Mouse (Mus musculus) T-helper 1 cell (primary cell): ENCODE results near the gene Tbk1.

Source experiments
- in situ Hi-C: fragments of 300-600 bp; cut with MboI, MseI; formaldehyde crosslinking; loops from one replicate; pipeline ENCODE4 v1.15.1; 2025; ENCODE audit warnings: high pct_unique_total_duplicates

The Tbk1 gene

GRCm38 (mm10) chr10:121543577-121543976 lies 43.0 kb downstream of the Tbk1 start:
- in situ Hi-C loops, result no loop called here

DNA sequence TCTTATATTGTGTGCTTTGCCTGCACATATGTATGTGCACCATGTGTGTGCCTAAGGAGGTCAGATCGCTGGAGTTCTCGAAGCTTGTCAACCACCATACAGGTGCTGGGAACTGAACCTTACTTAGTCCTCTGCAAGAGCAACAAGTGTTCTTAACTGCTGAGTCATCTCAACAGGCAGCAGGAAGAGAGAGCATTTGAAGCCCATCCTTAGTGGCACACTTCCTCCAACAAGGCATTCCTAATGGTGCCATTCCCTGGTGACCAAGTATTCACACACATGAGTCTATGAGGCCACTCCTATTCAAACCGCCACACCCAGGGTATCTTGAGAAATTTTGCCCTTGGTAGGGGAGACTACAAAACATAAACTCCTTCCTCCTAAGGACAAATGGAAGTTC lies 44.4 kb downstream of the Tbk1 start:
- in situ Hi-C loops, result no loop called here

DNA sequence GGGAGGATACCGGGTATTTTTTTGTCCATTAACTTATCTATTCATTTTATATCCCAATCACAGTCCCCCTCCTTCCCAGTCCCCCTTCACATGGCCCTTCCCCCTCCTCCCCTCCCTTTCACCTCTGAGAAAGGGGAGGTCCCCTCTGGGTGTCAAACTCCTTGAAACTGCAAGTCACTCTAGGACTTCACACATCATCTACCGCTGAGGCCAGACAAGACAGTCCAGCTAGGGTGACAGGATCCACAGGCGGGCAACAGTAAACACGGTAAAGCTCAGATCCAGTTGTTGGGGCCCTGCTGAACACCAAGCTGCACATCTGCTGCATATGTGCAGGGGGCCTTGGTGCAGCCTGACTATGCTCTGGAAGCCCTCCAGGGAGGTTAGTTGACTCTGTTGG lies 51.6 kb downstream of the Tbk1 start:
- in situ Hi-C loops, result no loop called here

DNA sequence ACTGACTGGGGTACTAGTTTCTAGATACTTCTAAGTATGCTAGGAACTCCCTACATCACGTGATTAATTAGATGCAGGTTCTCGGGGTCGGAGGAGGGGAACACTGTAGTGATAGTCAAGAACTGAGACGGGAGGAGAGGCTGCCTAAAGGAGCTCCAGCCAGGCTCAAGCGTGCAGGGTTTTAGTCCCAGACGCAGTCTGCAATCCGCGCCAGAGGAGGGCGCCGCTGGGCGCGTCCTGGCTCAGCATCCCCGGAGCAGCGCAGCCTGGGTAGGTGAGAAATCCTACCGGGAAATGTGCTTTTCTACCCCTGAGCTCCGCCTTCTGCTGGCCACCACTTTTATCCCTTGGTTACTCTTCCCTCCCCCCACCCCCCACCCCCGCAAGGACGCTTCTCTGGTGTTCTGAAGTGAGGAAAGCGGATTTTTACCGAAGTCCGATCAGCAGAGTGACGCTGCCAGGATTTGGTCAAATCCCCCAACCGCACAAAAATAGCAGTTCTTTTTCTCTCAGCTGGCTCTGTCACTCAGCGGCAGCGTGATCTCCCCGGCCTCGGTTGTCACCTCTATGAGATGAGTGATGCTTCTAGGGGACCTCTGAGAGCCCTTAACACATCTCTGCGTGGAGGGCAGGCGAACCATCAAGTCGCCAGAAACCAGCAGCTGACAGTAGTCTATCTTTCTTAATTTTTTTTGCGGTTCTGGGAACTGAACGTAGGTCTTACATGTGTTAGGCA lies 53.3 kb downstream of the Tbk1 start:
- in situ Hi-C loops, result no loop called here

GRCm38 (mm10) chr10:121531541-121531940 lies 55.0 kb downstream of the Tbk1 start:
- in situ Hi-C loops, result no loop called here

GRCm38 (mm10) chr10:121530365-121531003 lies 56.1 kb downstream of the Tbk1 start:
- in situ Hi-C loops, result no loop called here

DNA sequence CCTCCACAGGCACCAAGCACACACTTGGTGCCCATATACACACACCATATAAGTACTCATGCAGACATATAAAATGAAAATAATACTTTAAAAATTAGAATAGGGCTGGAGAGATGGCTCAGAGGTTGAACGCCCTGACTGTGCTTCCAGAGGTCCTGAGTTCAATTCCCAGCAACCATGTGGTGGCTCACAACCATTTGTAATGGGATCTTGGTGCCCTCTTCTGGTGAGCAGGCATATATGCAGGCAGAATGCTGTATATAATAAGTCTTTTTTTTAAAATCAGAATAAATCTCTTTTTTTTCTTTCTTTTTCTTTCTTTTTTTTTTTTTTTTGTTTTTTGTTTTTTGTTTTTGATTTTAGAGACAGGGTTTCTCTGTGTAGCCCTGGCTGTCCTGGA lies 57.3 kb downstream of the Tbk1 start:
- in situ Hi-C loops, result no loop called here

GRCm38 (mm10) chr10:121528470-121528869 lies 58.1 kb downstream of the Tbk1 start:
- in situ Hi-C loops, result no loop called here

- in situ Hi-C loops, result no loop called here
Observed at GRCm38 (mm10) chr10:121527114-121527513, 59.5 kb downstream of the Tbk1 start.

DNA sequence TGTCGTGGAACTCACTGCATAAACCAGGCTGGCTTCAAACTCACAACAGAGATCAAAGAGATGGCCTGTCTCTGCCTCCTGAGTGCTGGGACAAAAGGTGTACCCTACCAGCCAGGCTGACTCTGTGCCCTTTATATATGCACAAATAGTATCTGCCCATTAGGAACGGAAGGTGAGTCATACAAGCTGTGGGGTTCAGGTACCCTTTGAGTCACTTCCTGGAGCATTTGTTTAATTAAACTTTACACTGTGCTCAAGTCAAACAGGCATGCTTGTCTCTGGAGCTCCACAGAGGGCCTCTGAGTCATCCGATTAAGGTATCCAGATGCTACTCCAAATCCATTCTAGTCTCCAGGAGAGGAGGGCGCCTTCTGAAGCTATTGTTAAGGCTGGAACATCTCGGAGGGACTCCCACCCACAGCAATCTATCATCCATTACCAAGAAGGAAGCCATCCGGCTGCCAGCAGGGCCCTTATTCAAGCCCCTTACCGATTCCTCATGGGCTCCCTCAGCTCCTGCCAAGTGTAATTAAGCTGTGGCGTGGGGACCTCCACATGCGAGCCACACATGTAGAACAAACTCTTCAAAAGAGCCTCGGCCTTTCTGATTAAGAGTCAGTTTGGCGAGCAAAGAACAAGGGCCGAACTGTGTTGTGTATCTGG lies 65.5 kb downstream of the Tbk1 start:
- in situ Hi-C loops, result no loop called here

DNA sequence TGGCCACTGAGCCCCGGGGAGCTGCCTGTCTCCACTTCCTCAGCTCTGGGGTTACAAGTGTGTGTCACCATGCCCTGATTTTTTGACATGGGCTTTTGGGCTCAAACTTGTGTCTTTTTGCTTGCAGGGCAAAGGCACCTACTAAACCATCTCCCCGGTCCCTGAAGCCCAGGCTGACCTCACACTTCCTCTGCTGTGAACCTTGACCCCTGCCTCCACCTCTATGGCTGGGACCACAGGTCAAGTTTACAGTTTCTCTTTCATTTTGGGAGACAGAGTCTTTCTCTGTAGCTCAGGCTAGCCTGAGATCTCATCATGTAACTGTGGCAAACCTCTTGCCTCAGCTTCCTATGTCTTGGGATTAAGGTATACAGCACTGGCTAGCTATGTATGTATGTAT lies 66.9 kb downstream of the Tbk1 start:
- in situ Hi-C loops, result no loop called here

DNA sequence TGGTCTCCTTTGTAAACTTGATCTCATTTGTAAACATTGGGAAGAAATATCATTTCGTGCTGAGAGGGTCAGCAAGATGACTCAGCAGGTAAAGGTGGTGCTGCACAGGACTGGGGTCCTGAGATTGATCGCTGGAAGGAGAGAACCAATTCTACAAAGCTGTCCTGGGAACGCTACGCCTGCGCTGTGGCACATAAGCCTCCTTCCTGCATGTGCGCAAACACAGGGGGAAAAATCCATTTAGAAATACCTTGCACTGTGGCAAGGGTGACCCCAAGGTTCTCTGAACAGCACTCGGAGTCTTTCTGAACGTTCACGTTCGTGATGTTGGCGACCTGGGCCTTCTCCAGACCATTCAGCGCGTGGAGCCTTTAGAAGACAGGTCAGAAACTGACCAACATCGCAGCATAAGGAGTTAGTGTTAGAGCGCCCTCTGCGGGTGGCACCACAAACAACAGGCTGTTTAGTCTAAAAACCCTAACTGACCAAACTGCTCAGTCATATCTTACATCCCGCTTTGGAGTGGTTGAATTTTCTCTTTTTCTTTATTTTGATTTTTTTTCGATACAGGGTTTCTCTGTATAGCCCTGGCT lies 70.5 kb downstream of the Tbk1 start:
- in situ Hi-C loops, result no loop called here

DNA sequence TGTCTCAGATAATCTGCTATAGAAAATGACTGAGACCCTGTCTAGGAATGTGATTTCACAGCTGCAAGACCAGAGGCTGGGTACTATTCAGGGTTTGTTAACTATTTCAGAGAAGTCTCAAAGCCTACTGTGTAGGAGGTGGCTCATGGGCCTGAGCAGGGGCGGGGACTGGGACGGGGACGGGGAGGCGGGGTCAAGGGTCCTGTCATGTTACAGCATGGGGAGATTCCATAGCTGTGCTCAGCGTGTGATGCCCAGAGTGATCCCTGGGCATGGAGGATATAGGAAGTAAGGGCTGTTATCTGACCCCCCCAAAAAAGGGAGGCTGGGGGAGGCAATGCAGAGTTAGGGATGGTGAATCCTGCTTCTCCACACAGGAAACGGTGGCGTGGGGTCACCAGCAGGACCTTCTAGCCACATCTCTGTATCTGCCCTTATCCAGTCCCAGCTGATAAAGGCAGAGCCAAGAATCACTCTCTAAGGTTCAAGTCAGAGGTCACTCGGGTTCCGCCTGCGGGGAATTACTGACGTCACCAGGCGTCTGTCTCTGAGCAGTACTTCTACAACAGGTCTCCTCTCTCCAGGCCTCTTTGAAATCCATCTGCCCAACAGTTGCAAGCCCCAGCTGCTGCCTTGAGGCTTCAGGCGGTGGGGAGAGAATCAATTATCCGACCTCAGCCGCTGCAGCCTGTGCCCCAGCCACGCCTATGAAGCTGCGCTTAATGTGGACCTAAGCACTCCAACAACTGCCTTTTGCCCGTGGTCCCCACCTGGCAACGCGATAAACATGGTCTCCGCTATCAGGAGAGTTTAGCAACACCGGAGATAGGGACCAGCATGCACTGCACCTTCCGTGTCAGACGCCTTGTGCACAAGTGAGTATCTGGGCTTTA lies 76.6 kb downstream of the Tbk1 start:
- in situ Hi-C loops, result loop anchor here (5.0 kb wide), 2 partner anchors 33 to 83 kb away; partner anchors contain the start of gene Rassf3

DNA sequence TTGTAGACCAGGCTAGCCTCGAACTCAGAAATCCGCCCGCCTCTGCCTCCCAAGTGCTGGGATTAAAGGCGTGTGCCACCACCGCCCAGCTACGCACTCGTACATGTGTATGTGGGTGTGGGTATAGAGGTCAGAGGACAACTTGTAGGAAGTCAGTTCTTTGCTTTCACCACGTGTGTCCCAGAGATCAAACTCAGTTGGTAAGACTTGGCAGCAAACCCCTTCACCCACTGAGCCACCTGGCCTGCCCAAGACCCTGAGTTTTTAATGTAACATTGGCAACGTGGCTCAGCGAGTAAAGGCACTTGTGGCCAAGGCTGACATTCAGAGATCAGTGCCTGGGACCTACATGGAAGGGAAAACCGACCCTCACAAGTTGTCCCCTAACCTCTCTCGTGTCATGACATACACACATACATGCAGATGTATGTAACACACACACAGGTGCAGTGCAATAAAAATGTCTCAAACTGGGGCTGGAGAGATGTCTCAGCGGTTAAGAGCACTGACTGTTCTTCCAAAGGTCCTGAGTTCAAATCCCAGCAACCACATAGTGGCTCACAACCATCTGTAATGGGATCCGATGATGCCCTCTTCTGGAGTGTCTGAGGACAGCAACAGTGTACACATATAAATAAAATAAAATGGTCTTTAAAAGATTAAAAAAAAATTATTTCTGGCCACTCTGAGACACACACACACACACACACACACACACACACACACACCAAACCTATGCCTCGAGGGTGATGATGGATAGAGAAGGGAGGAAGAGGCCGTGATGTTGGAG lies 78.6 kb downstream of the Tbk1 start:
- in situ Hi-C loops, result loop anchor here (5.0 kb wide), 1 partner anchor 81 kb away; no protein-coding TSS in a partner anchor

- in situ Hi-C loops, result loop anchor here (5.0 kb wide), 1 partner anchor 80 kb away; no protein-coding TSS in a partner anchor
Observed at GRCm38 (mm10) chr10:121506731-121507583, 79.6 kb downstream of the Tbk1 start.

- in situ Hi-C loops, result loop anchor here (5.0 kb wide), 1 partner anchor 79 kb away; no protein-coding TSS in a partner anchor
Observed at GRCm38 (mm10) chr10:121505929-121506328, 80.7 kb downstream of the Tbk1 start.

DNA sequence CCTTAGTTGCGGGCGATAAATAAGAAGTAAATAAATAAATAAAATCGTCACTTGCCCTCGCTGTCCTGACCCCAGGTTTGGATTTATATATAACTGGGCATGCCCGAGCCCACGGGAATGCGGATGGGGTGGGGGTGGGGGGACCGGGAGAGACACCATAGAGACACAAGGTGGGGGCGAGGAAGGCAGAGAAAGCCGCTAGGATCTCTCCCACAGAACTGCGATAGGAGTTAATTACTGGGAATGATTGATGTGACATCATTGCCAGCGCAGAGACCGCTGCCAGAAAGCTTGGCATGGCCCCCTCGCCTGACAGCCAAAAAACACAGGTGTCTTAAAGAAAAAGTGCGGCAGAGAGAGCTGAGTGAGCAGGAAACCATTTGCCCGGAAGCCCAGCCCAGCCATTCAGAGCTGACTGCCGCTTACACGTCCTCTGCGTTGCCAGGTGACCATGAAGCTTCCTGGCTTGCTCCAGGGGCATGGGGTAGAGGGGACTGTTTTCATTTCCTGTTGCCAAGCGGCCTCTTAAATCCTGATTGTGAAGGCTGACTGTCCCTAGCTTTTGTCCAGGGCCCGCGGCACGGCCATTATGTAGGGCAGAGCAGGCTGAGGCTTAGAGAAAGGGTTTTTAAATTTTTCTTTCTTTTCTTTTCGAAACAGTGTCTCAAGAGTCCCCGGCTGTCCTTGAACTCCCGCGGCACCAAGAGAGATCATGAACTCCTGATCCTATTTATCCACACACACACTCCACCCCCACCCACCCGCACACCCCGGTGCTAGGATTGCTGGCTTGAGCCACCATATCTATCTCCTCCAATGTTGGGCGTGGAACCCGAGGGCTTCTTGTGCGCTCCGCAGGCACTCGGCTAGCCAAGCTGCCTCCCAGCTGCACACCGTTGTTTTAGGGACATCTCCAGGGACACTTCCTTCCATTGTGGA lies 81.3 kb downstream of the Tbk1 start:
- in situ Hi-C loops, result loop anchor here (5.0 kb wide), 1 partner anchor 78 kb away; no protein-coding TSS in a partner anchor

GRCm38 (mm10) chr10:121501160-121501559 lies 85.4 kb downstream of the Tbk1 start:
- in situ Hi-C loops, result no loop called here
